Mouse (Mus musculus) E14TG2a.4 (cell line): ENCODE measurements around the gene Ppp1r15a.
"Not testable (repeated sequence)": the region's sequence is repeated elsewhere in the genome, so short reads cannot be mapped to it uniquely, and the experiment has no call there.

Experiments used
- H3K27me3 ChIP-seq: 2 replicates; pipeline ENCODE4 v1.6.1; 2014; ENCODE audit warnings: low read length, control low read depth; ENCODE audit not compliant: insufficient read depth
- H3K36me3 ChIP-seq: 2 replicates; pipeline ENCODE4 v1.6.1; 2014; ENCODE audit warnings: low read length, control low read depth; ENCODE audit not compliant: insufficient read depth
- H3K4me1 ChIP-seq: replicated peaks from 2 replicates; pipeline ENCODE4 v1.6.1; 2014; ENCODE audit warnings: low read depth, low read length, control low read depth
- H3K4me3 ChIP-seq: replicated peaks from 2 replicates; pipeline ENCODE4 v1.5.1; 2014; ENCODE audit warnings: mild to moderate bottlenecking, low read length
- H3K9me3 ChIP-seq: 2 replicates; pipeline ENCODE4 v1.6.1; 2014; ENCODE audit warnings: low read length, control low read depth
- CTCF ChIP-seq: conservative IDR thresholded peaks from 2 replicates; pipeline ENCODE4 v1.5.1; 2014; ENCODE audit warnings: low read length
- NANOG ChIP-seq: IDR thresholded peaks from 2 replicates; pipeline ENCODE4 v1.6.1; 2014; ENCODE audit warnings: borderline replicate concordance, low read length, mixed read lengths
- POU5F1 ChIP-seq: IDR thresholded peaks from 2 replicates; pipeline ENCODE4 v1.6.1; 2014; ENCODE audit warnings: low read length, borderline replicate concordance

Gene Ppp1r15a

GRCm38 (mm10) chr7:45486158-45486557 is 39.9 kb downstream of the Ppp1r15a start:
- Histone ChIP-seq H3K9me3 (no peaks in the 10 kb centered on the region), H3K36me3 (peaks cover 42% of the 10 kb centered on the region), H3K4me3 (no peak overlapping the region), H3K4me1 (peaks cover 55% of the 10 kb centered on the region), H3K27me3 (no peaks in the 10 kb centered on the region)
- TF ChIP-seq CTCF, result no peak
- TF ChIP-seq POU5F1, result no peak
- TF ChIP-seq NANOG, result no peak

- not testable (repeated sequence) for H3K9me3 ChIP-seq
- peaks cover 46% of the 10 kb centered on the region for H3K36me3 ChIP-seq
Observed at GRCm38 (mm10) chr7:45484985-45485384, 41.1 kb downstream of the Ppp1r15a start.

GRCm38 (mm10) chr7:45482166-45482565 is 43.9 kb downstream of the Ppp1r15a start:
- Histone ChIP-seq H3K9me3 (no peaks in the 10 kb centered on the region), H3K4me3 (no peak overlapping the region), H3K4me1 (peaks cover 46% of the 10 kb centered on the region), H3K27me3 (no peaks in the 10 kb centered on the region), H3K36me3 (peaks cover 59% of the 10 kb centered on the region)
- no peak for TF ChIP-seq NANOG
- TF ChIP-seq CTCF, result no peak
- TF ChIP-seq POU5F1, result no peak

More at GRCm38 (mm10) chr7:45484985-45485384, 41.1 kb downstream of the Ppp1r15a start:
- peaks cover 51% of the 10 kb centered on the region for H3K4me1 ChIP-seq
- H3K4me3 ChIP-seq, H3K27me3 ChIP-seq: not testable (repeated sequence)

GRCm38 (mm10) chr7:45481374-45481927 is 44.6 kb downstream of the Ppp1r15a start, which contains the start of gene Tulp2:
Gene Tulp2, plus strand, starts transcription at chr7:45481877.
- Histone ChIP-seq H3K27me3 (no peaks in the 10 kb centered on the region), H3K4me3 (no peak within 1 kb of the TSS), H3K36me3 (peaks cover 58% of the 10 kb centered on the region), H3K4me1 (peaks cover 47% of the 10 kb centered on the region), H3K9me3 (no peaks in the 10 kb centered on the region)
- no peak for TF ChIP-seq POU5F1
- no peak for TF ChIP-seq NANOG
- TF ChIP-seq CTCF, result no peak

GRCm38 (mm10) chr7:45480310-45480709 is 45.8 kb downstream of the Ppp1r15a start:
- Histone ChIP-seq H3K4me1 (peaks cover 51% of the 10 kb centered on the region), H3K36me3 (peaks cover 49% of the 10 kb centered on the region)
- not testable (repeated sequence) for H3K9me3 ChIP-seq, H3K27me3 ChIP-seq, H3K4me3 ChIP-seq

- H3K36me3 ChIP-seq, result peaks cover 42% of the 10 kb centered on the region
- H3K4me1 ChIP-seq, result peaks cover 61% of the 10 kb centered on the region
- no peaks in the 10 kb centered on the region for H3K9me3 ChIP-seq
- TF ChIP-seq CTCF (no peak), POU5F1 (no peak), NANOG (no peak)
- no peak overlapping the region for H3K4me3 ChIP-seq
- H3K27me3 ChIP-seq, result no peaks in the 10 kb centered on the region
Observed at GRCm38 (mm10) chr7:45478774-45479173, 47.3 kb downstream of the Ppp1r15a start.

- no peaks in the 10 kb centered on the region for H3K9me3 ChIP-seq
- H3K4me1 ChIP-seq, result peaks cover 55% of the 10 kb centered on the region
- H3K4me3 ChIP-seq, result no peak overlapping the region
- no peaks in the 10 kb centered on the region for H3K27me3 ChIP-seq
- TF ChIP-seq NANOG, result no peak
- peak; percentile 53 for TF ChIP-seq CTCF
- peaks cover 32% of the 10 kb centered on the region for H3K36me3 ChIP-seq
Observed at GRCm38 (mm10) chr7:45477003-45477402, 49.1 kb downstream of the Ppp1r15a start.

GRCm38 (mm10) chr7:45476453-45476852 is 49.6 kb downstream of the Ppp1r15a start:
- Histone ChIP-seq H3K36me3 (peaks cover 32% of the 10 kb centered on the region), H3K9me3 (no peaks in the 10 kb centered on the region), H3K4me1 (peaks cover 50% of the 10 kb centered on the region), H3K4me3 (no peak overlapping the region), H3K27me3 (no peaks in the 10 kb centered on the region)
- TF ChIP-seq POU5F1 (no peak), NANOG (no peak), CTCF (no peak)

- TF ChIP-seq CTCF (no peak), NANOG (no peak), POU5F1 (no peak)
- H3K36me3 ChIP-seq, result peaks cover 32% of the 10 kb centered on the region
- no peaks in the 10 kb centered on the region for H3K9me3 ChIP-seq
- H3K4me3 ChIP-seq, result peak overlapping the region; percentile 75
- no peaks in the 10 kb centered on the region for H3K27me3 ChIP-seq
- H3K4me1 ChIP-seq, result peaks cover 51% of the 10 kb centered on the region
Observed at GRCm38 (mm10) chr7:45475291-45475969, 50.6 kb downstream of the Ppp1r15a start.
